Mouse (Mus musculus): ENCODE measurements around the gene Ccr4. TPM values are rescaled to one million over a fixed set of nuclear protein-coding genes. Genes with fewer than 3 reads are reported as not detected.
"Not testable (repeated sequence)": the region's sequence is repeated elsewhere in the genome, so short reads cannot be mapped to it uniquely, and the experiment has no call there.

The Ccr4 gene
- polyA plus RNA-seq, 1 experiment from 2014 or later: not detected

GRCm38 (mm10) chr9:114526581-114526980 lies 21.9 kb upstream of the Ccr4 start:
- no peak for TF ChIP-seq CTCF (IDR thresholded peaks at IDR 0.05; ENCODE audit: low read depth)
- no peak for TF ChIP-seq EP300 (IDR thresholded peaks at IDR 0.05; ENCODE audit: low read depth)
- 0 out of 2 replicates have a peak overlapping the region, but pooled peaks have one; percentile 49 for H3K27ac ChIP-seq (ENCODE audit: low read depth)

GRCm38 (mm10) chr9:114525891-114526290 lies 21.2 kb upstream of the Ccr4 start:
- DNase-seq (no peak), ATAC-seq (no peak)
- Histone ChIP-seq H3K4me2 (ENCODE audit: low read depth, low read length) (no peak overlapping the region), H3K36me3 (replicated peaks; ENCODE audit: insufficient read depth, low read length) (no peaks in the 10 kb centered on the region), H3K27ac (ENCODE audit: low read depth) (no peak overlapping the region), H3K27me3 (ENCODE audit: insufficient read depth, low read length) (no peaks in the 10 kb centered on the region), H3K9ac (replicated peaks) (no peak overlapping the region), H3K4me1 (ENCODE audit: insufficient read depth) (peaks cover 12% of the 10 kb centered on the region), H3K4me3 (ENCODE audit: low read depth, low read length) (no peak overlapping the region), H3K9me3 (ENCODE audit: low read length) (no peaks in the 10 kb centered on the region)
- no peak for TF ChIP-seq CTCF (IDR thresholded peaks at IDR 0.05; ENCODE audit: low read depth)
- TF ChIP-seq EP300 (IDR thresholded peaks at IDR 0.05; ENCODE audit: low read depth): no peak
- WGBS (ENCODE audit: insufficient replicate concordance): 46% methylated on average over 8 of the region's 8 CpGs

More at GRCm38 (mm10) chr9:114526581-114526980, 21.9 kb upstream of the Ccr4 start:
- Histone ChIP-seq H3K27me3 (ENCODE audit: insufficient read depth, low read length) (no peaks in the 10 kb centered on the region), H3K4me3 (ENCODE audit: low read depth, low read length) (peak overlapping the region; percentile 9), H3K36me3 (replicated peaks; ENCODE audit: insufficient read depth, low read length) (no peaks in the 10 kb centered on the region), H3K9ac (replicated peaks) (no peak overlapping the region), H3K4me2 (ENCODE audit: low read depth, low read length) (peak overlapping the region; percentile 60), H3K4me1 (ENCODE audit: insufficient read depth) (peaks cover 12% of the 10 kb centered on the region), H3K9me3 (ENCODE audit: low read length) (no peaks in the 10 kb centered on the region)
- WGBS (ENCODE audit: insufficient replicate concordance): 51% methylated on average over 8 of the region's 8 CpGs
- DNase-seq (peak; percentile 24), ATAC-seq (no peak)

- H3K4me3 ChIP-seq (ENCODE audit: low read depth, low read length): no peak overlapping the region
- H3K36me3 ChIP-seq (replicated peaks; ENCODE audit: insufficient read depth, low read length): no peaks in the 10 kb centered on the region
- DNase-seq (no peak), ATAC-seq (no peak)
- no peaks in the 10 kb centered on the region for H3K9me3 ChIP-seq (ENCODE audit: low read length)
- no peaks in the 10 kb centered on the region for H3K27me3 ChIP-seq (ENCODE audit: insufficient read depth, low read length)
- WGBS (ENCODE audit: insufficient replicate concordance): 88% methylated on average over 13 of the region's 15 CpGs
- H3K27ac ChIP-seq (ENCODE audit: low read depth): no peak overlapping the region
- H3K4me1 ChIP-seq (ENCODE audit: insufficient read depth): peaks cover 12% of the 10 kb centered on the region
- H3K9ac ChIP-seq (replicated peaks): no peak overlapping the region
- no peak for TF ChIP-seq EP300 (IDR thresholded peaks at IDR 0.05; ENCODE audit: low read depth)
- TF ChIP-seq CTCF (IDR thresholded peaks at IDR 0.05; ENCODE audit: low read depth): no peak
- no peak overlapping the region for H3K4me2 ChIP-seq (ENCODE audit: low read depth, low read length)
Observed at GRCm38 (mm10) chr9:114525073-114525633, 20.4 kb upstream of the Ccr4 start.

DNA sequence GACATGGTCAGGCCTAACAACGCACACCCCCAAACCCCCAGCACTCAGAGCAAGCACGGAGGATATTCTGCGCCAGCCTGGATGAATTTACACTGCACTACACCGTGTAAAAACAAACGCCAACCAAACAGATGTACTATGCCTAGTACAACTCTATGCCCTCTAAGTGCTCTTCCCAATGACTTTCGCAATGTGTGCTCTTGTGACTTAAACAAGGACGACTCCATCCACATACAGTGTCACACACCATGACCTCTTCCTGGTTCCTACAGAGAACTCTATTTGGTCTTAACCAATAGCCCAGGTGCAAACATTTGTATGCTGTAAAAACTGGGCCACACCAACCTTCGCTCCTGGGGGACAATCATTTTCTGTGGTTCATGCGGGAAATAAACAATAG lies 17.8 kb upstream of the Ccr4 start:
- Histone ChIP-seq H3K4me2 (ENCODE audit: low read depth, low read length) (no peak overlapping the region), H3K4me1 (ENCODE audit: insufficient read depth) (peaks cover 12% of the 10 kb centered on the region), H3K27ac (ENCODE audit: low read depth) (peak overlapping the region; percentile 39), H3K36me3 (replicated peaks; ENCODE audit: insufficient read depth, low read length) (no peaks in the 10 kb centered on the region), H3K27me3 (ENCODE audit: insufficient read depth, low read length) (no peaks in the 10 kb centered on the region), H3K9me3 (ENCODE audit: low read length) (no peaks in the 10 kb centered on the region), H3K4me3 (ENCODE audit: low read depth, low read length) (no peak overlapping the region), H3K9ac (replicated peaks) (no peak overlapping the region)
- no peak for DNase-seq
- peak; percentile 89 for ATAC-seq
- 56% methylated on average over 9 of the region's 9 CpGs for WGBS (ENCODE audit: insufficient replicate concordance)
- no peak for TF ChIP-seq CTCF (IDR thresholded peaks at IDR 0.05; ENCODE audit: low read depth)
- TF ChIP-seq EP300 (IDR thresholded peaks at IDR 0.05; ENCODE audit: low read depth): no peak

DNA sequence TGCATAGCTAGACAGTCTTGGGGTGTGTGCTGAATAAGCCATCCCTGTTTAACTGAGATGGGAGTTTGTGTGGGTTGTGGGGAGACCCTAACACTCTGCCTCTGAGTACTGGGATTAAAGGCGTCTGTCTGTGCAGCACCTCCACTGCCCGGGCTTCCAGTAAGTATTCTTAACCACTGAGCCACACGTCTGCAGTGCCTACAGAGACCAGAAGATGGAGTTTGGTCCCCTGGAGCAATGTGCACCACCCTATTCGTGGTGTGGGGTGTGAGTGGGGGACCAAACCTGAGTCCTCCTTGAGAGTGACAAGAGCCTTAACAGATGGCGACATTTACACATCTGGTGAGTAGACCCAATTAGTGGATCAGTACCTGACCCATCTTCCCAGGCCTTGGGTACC lies 17.3 kb upstream of the Ccr4 start:
- peak overlapping the region; percentile 20 for H3K27ac ChIP-seq (ENCODE audit: low read depth)
- no peaks in the 10 kb centered on the region for H3K36me3 ChIP-seq (replicated peaks; ENCODE audit: insufficient read depth, low read length)
- H3K9ac ChIP-seq (replicated peaks): no peak overlapping the region
- H3K4me1 ChIP-seq (ENCODE audit: insufficient read depth): peaks cover 12% of the 10 kb centered on the region
- no peaks in the 10 kb centered on the region for H3K27me3 ChIP-seq (ENCODE audit: insufficient read depth, low read length)
- no peaks in the 10 kb centered on the region for H3K9me3 ChIP-seq (ENCODE audit: low read length)
- no peak overlapping the region for H3K4me3 ChIP-seq (ENCODE audit: low read depth, low read length)
- H3K4me2 ChIP-seq (ENCODE audit: low read depth, low read length): no peak overlapping the region
- peak; percentile 35; the same call in 1 of the 2 replicates for ATAC-seq
- DNase-seq: no peak
- 32% methylated on average over 5 of the region's 5 CpGs for WGBS (ENCODE audit: insufficient replicate concordance)
- TF ChIP-seq EP300 (IDR thresholded peaks at IDR 0.05; ENCODE audit: low read depth) (no peak), CTCF (IDR thresholded peaks at IDR 0.05; ENCODE audit: low read depth) (peak; percentile 52; the same call in 1 of the 2 replicates)

DNA sequence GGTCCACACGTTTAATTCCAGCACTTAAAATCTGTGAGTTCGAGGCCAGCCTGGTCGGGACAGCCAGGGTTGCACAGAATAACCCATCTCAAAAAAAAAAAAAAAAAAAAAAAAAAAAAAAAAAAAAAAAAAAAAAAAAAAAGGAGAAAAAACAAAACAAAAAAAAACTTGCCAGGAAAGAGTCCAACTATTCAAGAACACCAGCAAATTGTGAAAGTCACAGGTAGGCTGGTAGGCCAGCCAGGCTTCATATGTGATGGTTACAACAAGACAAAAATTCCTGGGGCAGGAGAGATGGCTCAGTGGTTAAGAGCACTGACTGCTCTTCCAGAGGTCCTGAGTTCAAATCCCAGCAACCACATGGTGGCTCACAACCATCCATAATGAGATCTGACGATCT lies 15.8 kb upstream of the Ccr4 start:
- not testable (repeated sequence) for H3K27me3 ChIP-seq (ENCODE audit: insufficient read depth, low read length); ATAC-seq

More for the DNA sequence above, 15.8 kb upstream of the Ccr4 start:
- not testable (repeated sequence) for H3K9ac ChIP-seq (replicated peaks); H3K27ac ChIP-seq (ENCODE audit: low read depth); H3K4me3 ChIP-seq (ENCODE audit: low read depth, low read length); H3K4me1 ChIP-seq (ENCODE audit: insufficient read depth); H3K9me3 ChIP-seq (ENCODE audit: low read length); H3K4me2 ChIP-seq (ENCODE audit: low read depth, low read length); H3K36me3 ChIP-seq (replicated peaks; ENCODE audit: insufficient read depth, low read length); DNase-seq
- WGBS (ENCODE audit: insufficient replicate concordance): 60% methylated on average over 4 of the region's 4 CpGs

Data from liver, postnatal 0 days (tissue).